Mouse (Mus musculus) hindbrain, postnatal 0 days (tissue): Measurements from ENCODE around the gene Cd5l. TPM values are rescaled to one million over a fixed set of nuclear protein-coding genes. Genes with fewer than 3 reads are reported as not detected.

Source experiments
- ATAC-seq: fragments of 200-750 bp; cut with Nextera tagmentation; 2 replicates; pipeline ENCODE4 v1.8.0; 2017; ENCODE audit warnings: mild to moderate bottlenecking, moderate TSS enrichment, moderate library complexity
- DNase-seq: peaks from one replicate; pipeline ENCODE4 v3.0.0-alpha.2; 2015; ENCODE audit warnings: low spot score
- H3K27ac ChIP-seq: fragments of 300-500 bp; sonication (generic); 2 replicates; pipeline ENCODE4 v1.5.1; 2014; ENCODE audit warnings: mild to moderate bottlenecking
- H3K27me3 ChIP-seq: fragments of 300-500 bp; sonication (generic); 2 replicates; pipeline ENCODE4 v1.6.1; 2014; ENCODE audit warnings: low read length, mixed read lengths; ENCODE audit not compliant: insufficient read depth
- H3K36me3 ChIP-seq: fragments of 300-500 bp; sonication (generic); 2 replicates; pipeline ENCODE4 v1.6.1; 2014; ENCODE audit warnings: low read length, mixed read lengths; ENCODE audit not compliant: insufficient read depth
- H3K4me1 ChIP-seq: fragments of 300-500 bp; sonication (generic); 2 replicates; pipeline ENCODE4 v1.6.1; 2014; ENCODE audit warnings: antibody characterized with exemption, low read length, mixed read lengths; ENCODE audit not compliant: insufficient read depth
- H3K4me2 ChIP-seq: fragments of 300-500 bp; sonication (generic); 2 replicates; pipeline ENCODE4 v1.6.1; 2014; ENCODE audit warnings: low read depth, mild to moderate bottlenecking, low read length, moderate library complexity, mixed read lengths
- H3K4me3 ChIP-seq: fragments of 300-500 bp; sonication (generic); 2 replicates; pipeline ENCODE4 v1.5.1; 2014; ENCODE audit warnings: low read length
- H3K9ac ChIP-seq: fragments of 300-500 bp; sonication (generic); replicated peaks from 2 replicates; pipeline ENCODE4 v1.6.1; 2014; ENCODE audit warnings: mild to moderate bottlenecking, low read length, moderate library complexity, mixed read lengths
- H3K9me3 ChIP-seq: fragments of 300-500 bp; sonication (generic); 2 replicates; pipeline ENCODE4 v1.6.1; 2016; ENCODE audit warnings: low read length, mixed read lengths
- CTCF ChIP-seq: IDR thresholded peaks from 2 replicates; pipeline ENCODE4 v1.5.1; 2016; ENCODE audit warnings: antibody characterized with exemption, control low read depth, low read depth
- WGBS: fragments of 180-500 bp; shearing (Covaris S2); extraction: QIAGEN DNeasy Blood & Tissue Kit; methylation state at CpG from one replicate; pipeline ENCODE4 v1.1.7; 2014; 5-methylcytosine and 5-hydroxymethylcytosine counted together
- polyA plus RNA-seq: library from polyadenylated mRNA; unstranded; fragments of >200 nt; fragmentation: Nextera tagmentation; extraction: Ambion mirVana; gene quantifications from 2 replicates; pipeline ENCODE4 v1.2.1, GENCODE M21; 2015
- total RNA-seq: library from RNA; depleted of rRNA; stranded (reverse); fragments of >200 nt; gene quantifications from 2 replicates; pipeline ENCODE4 v1.2.3, GENCODE M21; 2014; rRNA removed

Cd5l gene
- total and polyA plus RNA-seq, 2 experiments from 2014 or later: 0.09 TPM; not detected in 1

DNA sequence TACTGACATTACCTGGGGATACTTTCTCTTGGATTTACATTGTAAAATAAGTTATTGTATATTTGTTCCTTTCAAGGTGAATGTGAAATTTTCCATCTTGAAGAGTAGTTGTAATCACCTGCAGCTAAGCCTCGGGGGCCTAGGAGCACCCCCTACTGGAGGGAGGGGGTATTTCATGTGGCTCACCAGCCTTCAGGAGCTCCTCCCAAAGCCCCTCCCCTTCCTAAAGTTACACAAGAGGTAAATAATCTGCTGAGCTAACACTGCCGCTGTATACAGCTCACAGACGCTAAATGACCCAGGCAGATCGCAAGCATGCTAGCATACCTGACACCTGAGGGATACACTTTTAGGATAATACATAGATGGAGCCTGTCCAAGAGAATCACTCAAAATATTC, 50.5 kb downstream of the Cd5l start:
- Histone ChIP-seq H3K4me3 (no peak overlapping the region), H3K27ac (no peak overlapping the region), H3K4me2 (no peak overlapping the region), H3K27me3 (no peaks in the 10 kb centered on the region), H3K36me3 (no peaks in the 10 kb centered on the region), H3K4me1 (no peaks in the 10 kb centered on the region), H3K9me3 (no peaks in the 10 kb centered on the region), H3K9ac (no peak overlapping the region)
- DNase-seq (no peak), ATAC-seq (no peak)
- TF ChIP-seq CTCF: peak; percentile 42
- 30% methylated on average over 4 of the region's 4 CpGs for WGBS

DNA sequence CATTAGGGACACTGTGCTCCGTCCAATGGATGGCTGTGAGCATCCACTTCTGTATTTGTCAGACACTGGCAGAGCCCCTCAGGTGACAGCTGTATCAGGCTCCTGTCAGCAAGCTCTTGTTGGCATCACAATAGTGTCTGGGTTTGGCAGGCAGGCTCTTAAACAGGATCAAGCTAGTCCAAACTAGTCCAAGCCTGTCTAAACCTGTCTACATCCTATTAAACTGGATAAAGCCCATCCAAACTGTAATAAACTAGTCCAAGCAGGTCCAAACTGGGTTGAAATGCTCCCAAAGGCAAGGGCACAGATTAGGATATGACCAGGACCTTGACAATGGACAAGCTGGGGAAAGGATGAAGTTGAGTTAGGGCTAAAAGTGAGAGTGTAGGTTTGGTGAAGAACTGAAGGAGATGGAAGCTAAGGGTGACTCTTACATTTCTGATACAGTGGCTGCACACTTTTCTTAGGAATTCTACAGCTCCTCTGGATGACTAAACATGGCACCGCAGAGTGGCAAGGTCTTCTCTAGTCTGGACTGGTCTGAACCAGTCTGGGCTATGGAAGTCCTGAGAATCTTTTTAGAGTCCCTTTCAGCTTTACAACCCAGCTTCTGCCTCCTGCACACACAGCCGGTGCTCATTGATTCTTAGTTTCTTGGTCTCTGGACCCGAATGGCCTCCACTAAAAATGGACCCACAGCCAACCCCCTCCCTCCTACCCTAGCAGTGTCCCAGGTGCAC, 51.7 kb downstream of the Cd5l start:
- TF ChIP-seq CTCF: no peak
- no peak for ATAC-seq

DNA sequence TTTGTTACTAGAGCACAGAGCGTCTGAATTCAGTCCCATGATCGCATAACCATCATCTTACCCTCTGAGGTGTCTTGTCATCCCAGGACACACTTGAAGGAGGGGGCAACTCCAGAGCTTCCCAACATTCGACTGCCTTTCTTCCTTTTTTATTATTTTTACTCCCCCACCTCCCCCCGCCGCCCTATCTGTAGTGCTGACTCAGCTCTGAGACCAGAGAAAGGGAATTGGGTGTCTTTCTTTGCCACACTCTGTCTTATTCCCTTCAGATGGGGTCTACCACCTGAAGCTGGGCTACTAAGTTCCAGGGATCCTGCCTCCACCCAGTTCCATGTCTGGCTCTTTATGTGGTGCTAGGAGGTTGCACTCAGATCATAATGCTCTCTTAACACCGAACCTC, 52.9 kb downstream of the Cd5l start:
- no peak overlapping the region for H3K4me3 ChIP-seq
- H3K9ac ChIP-seq: no peak overlapping the region
- H3K27ac ChIP-seq: no peak overlapping the region
- no peaks in the 10 kb centered on the region for H3K36me3 ChIP-seq
- no peak for TF ChIP-seq CTCF
- no peak overlapping the region for H3K4me2 ChIP-seq
- no peaks in the 10 kb centered on the region for H3K27me3 ChIP-seq
- 81% methylated on average over 6 of the region's 6 CpGs for WGBS
- no peaks in the 10 kb centered on the region for H3K4me1 ChIP-seq
- DNase-seq: no peak
- no peaks in the 10 kb centered on the region for H3K9me3 ChIP-seq
- ATAC-seq: no peak

More for the DNA sequence above, 51.7 kb downstream of the Cd5l start:
- no peak for DNase-seq
- Histone ChIP-seq H3K9ac (no peak overlapping the region), H3K4me2 (no peak overlapping the region), H3K9me3 (no peaks in the 10 kb centered on the region), H3K4me1 (no peaks in the 10 kb centered on the region), H3K36me3 (no peaks in the 10 kb centered on the region), H3K27me3 (no peaks in the 10 kb centered on the region), H3K4me3 (no peak overlapping the region), H3K27ac (no peak overlapping the region)
- WGBS: 83% methylated on average over 4 of the region's 4 CpGs

DNA sequence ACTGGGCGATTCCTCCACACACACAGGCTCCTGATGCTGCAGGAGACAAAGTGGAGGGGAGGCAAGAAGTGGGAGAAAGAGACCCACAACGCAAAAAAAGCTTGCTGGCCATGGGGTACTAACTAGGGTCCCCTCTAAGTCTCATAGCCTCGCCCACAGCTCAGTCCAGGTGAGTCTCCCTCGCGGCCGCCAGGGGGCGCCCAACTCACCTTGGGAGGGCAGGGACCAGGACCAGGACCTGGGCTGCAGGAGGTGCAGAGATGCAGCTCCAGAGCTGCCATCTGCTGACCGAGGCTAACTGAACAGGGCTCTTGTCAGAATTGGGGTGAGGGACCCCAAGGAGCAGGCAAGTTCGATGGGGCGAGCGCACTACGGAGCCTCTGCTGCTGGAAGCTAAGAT, 53.5 kb downstream of the Cd5l start:
- 8% methylated on average over 12 of the region's 12 CpGs for WGBS
- H3K9me3 ChIP-seq: no peaks in the 10 kb centered on the region
- H3K9ac ChIP-seq: no peak overlapping the region
- DNase-seq: peak; percentile 68
- H3K36me3 ChIP-seq: no peaks in the 10 kb centered on the region
- no peaks in the 10 kb centered on the region for H3K27me3 ChIP-seq
- peak; percentile 74 for ATAC-seq
- H3K4me1 ChIP-seq: no peaks in the 10 kb centered on the region
- no peak overlapping the region for H3K4me2 ChIP-seq
- peak; percentile 82 for TF ChIP-seq CTCF
- H3K4me3 ChIP-seq: no peak overlapping the region
- H3K27ac ChIP-seq: no peak overlapping the region

DNA sequence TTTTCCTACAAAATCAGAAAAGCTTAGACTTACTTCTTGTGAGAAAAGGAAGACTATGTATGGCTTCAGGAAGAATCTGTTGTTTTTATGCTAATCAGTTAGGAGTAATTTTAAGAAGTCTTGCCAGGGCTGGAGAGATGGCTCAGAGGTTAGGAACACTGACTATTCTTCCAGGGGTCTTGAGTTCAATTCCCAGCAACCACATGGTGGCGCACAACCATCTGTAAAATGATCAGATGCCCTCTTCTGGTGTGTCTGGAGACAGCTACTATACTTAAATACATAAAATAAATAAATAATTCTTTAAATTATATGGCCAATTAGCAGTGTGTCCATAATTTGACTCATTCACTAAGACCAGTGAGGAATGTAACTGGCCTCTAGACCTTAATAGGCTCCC, 63.0 kb downstream of the Cd5l start:
- no peaks in the 10 kb centered on the region for H3K36me3 ChIP-seq
- no peaks in the 10 kb centered on the region for H3K9me3 ChIP-seq
- no peak overlapping the region for H3K9ac ChIP-seq
- no peak overlapping the region for H3K4me2 ChIP-seq
- ATAC-seq (no peak), DNase-seq (no peak)
- TF ChIP-seq CTCF: no peak
- no peak overlapping the region for H3K27ac ChIP-seq
- WGBS: 63% methylated on average over 1 of the region's 1 CpGs
- no peaks in the 10 kb centered on the region for H3K27me3 ChIP-seq
- H3K4me1 ChIP-seq: 0 out of 2 replicates have a peak, but pooled peaks cover 3% of the 10 kb centered on the region
- no peak overlapping the region for H3K4me3 ChIP-seq

Other genes starting within 250 kb of the Cd5l start
- gene Kirrel, start 183.1 kb upstream of the Cd5l start, total RNA-seq: 7.2 and 11.3 TPM in 2 replicates
- gene Kirrel, start 183.1 kb upstream of the Cd5l start, polyA plus RNA-seq: 2.9 and 3.2 TPM in 2 replicates
- gene Fcrls, start 94.1 kb upstream of the Cd5l start, total RNA-seq: 16.7 and 21.0 TPM in 2 replicates
- 16.7 and 16.9 TPM in 2 replicates for gene Fcrls, start 94.1 kb upstream of the Cd5l start, polyA plus RNA-seq
- gene Fcrl1, start 18.5 kb downstream of the Cd5l start, total RNA-seq: 0.05 TPM in 1 of 2 replicates, not detected in the other
- 0.23 TPM in 1 of 2 replicates, not detected in the other for gene Fcrl1, start 18.5 kb downstream of the Cd5l start, polyA plus RNA-seq
- gene Fcrl5, start 77.9 kb downstream of the Cd5l start, total RNA-seq: not detected in 2 replicates
- gene Fcrl5, start 77.9 kb downstream of the Cd5l start, polyA plus RNA-seq: not detected in 2 replicates
- 9.5 and 13.2 TPM in 2 replicates for gene Etv3, start 167.5 kb downstream of the Cd5l start, total RNA-seq
- gene Etv3, start 167.5 kb downstream of the Cd5l start, polyA plus RNA-seq: 7.2 and 7.7 TPM in 2 replicates